Mouse (Mus musculus): ENCODE data around the gene Srebf2. TPM values are rescaled to one million over a fixed set of nuclear protein-coding genes. Genes with fewer than 3 reads are reported as not detected.

Srebf2 gene
- polyA plus RNA-seq, 1 experiment from 2014 or later, result 105 TPM

MicroRNAs encoded within 50 kb of the gene (microRNA counts, 519-probe panel; counts per million panel counts)
- microRNA mmu-miR-33, result 2,526 counts per million, percentile 45 among the panel's probes with 10 or more counts

Small RNA genes lying within 50 kb of the gene (microRNA-seq; reads per million reads assigned to microRNA genes)
- gene Mir33, result 56.3 reads per million, percentile 44 among the genes with 10 or more reads in this experiment

Other genes with a start within 250 kb of the Srebf2 start
- gene Polr3h, start 220.9 kb upstream of the Srebf2 start, polyA plus RNA-seq (2015; fragmentation: Nextera tagmentation; extraction: Ambion mirVana), result 64.5 and 65.1 TPM in 2 replicates
- 10.0 and 10.7 TPM in 2 replicates for gene Csdc2, start 210.4 kb upstream of the Srebf2 start, polyA plus RNA-seq (2015; fragmentation: Nextera tagmentation; extraction: Ambion mirVana)
- 37.7 and 41.7 TPM in 2 replicates for gene Pmm1, start 186.3 kb upstream of the Srebf2 start, polyA plus RNA-seq (2015; fragmentation: Nextera tagmentation; extraction: Ambion mirVana)
- not detected in 2 replicates for gene 1700029P11Rik, start 166.6 kb upstream of the Srebf2 start, polyA plus RNA-seq (2015; fragmentation: Nextera tagmentation; extraction: Ambion mirVana)
- 72.0 and 77.0 TPM in 2 replicates for gene Xrcc6, start 159.3 kb upstream of the Srebf2 start, polyA plus RNA-seq (2015; fragmentation: Nextera tagmentation; extraction: Ambion mirVana)
- 21.6 and 22.7 TPM in 2 replicates for gene Desi1, start 113.3 kb upstream of the Srebf2 start, polyA plus RNA-seq (2015; fragmentation: Nextera tagmentation; extraction: Ambion mirVana)
- 260 and 272 TPM in 2 replicates for gene Snu13, start 99.6 kb upstream of the Srebf2 start, polyA plus RNA-seq (2015; fragmentation: Nextera tagmentation; extraction: Ambion mirVana)
- gene 4930407I10Rik, start 88.0 kb upstream of the Srebf2 start, polyA plus RNA-seq (2015; fragmentation: Nextera tagmentation; extraction: Ambion mirVana), result not detected in 2 replicates
- not detected in 2 replicates for gene Mei1, start 77.2 kb upstream of the Srebf2 start, polyA plus RNA-seq (2015; fragmentation: Nextera tagmentation; extraction: Ambion mirVana)
- 16.9 and 17.1 TPM in 2 replicates for gene Ccdc134, start 19.3 kb upstream of the Srebf2 start, polyA plus RNA-seq (2015; fragmentation: Nextera tagmentation; extraction: Ambion mirVana)
- gene Shisa8, start 65.6 kb downstream of the Srebf2 start, polyA plus RNA-seq (2015; fragmentation: Nextera tagmentation; extraction: Ambion mirVana), result 0.52 and 0.55 TPM in 2 replicates
- gene Tnfrsf13c, start 77.2 kb downstream of the Srebf2 start, polyA plus RNA-seq (2015; fragmentation: Nextera tagmentation; extraction: Ambion mirVana), result not detected in 2 replicates
- gene Cenpm, start 97.6 kb downstream of the Srebf2 start, polyA plus RNA-seq (2015; fragmentation: Nextera tagmentation; extraction: Ambion mirVana), result 65.1 and 65.7 TPM in 2 replicates
- not detected in 2 replicates for gene 1500009C09Rik, start 105.2 kb downstream of the Srebf2 start, polyA plus RNA-seq (2015; fragmentation: Nextera tagmentation; extraction: Ambion mirVana)
- gene Sept3, start 127.7 kb downstream of the Srebf2 start, polyA plus RNA-seq (2015; fragmentation: Nextera tagmentation; extraction: Ambion mirVana), result 1.8 and 1.9 TPM in 2 replicates
- gene Wbp2nl, start 151.8 kb downstream of the Srebf2 start, polyA plus RNA-seq (2015; fragmentation: Nextera tagmentation; extraction: Ambion mirVana), result 0.25 and 0.38 TPM in 2 replicates
- 55.9 and 66.4 TPM in 2 replicates for gene Naga, start 191.7 kb downstream of the Srebf2 start, polyA plus RNA-seq (2015; fragmentation: Nextera tagmentation; extraction: Ambion mirVana)
- gene Pheta2, start 191.8 kb downstream of the Srebf2 start, polyA plus RNA-seq (2015; fragmentation: Nextera tagmentation; extraction: Ambion mirVana), result 14.1 and 15.6 TPM in 2 replicates
- 243 and 250 TPM in 2 replicates for gene Smdt1, start 191.8 kb downstream of the Srebf2 start, polyA plus RNA-seq (2015; fragmentation: Nextera tagmentation; extraction: Ambion mirVana)
- gene Ndufa6, start 207.1 kb downstream of the Srebf2 start, polyA plus RNA-seq (2015; fragmentation: Nextera tagmentation; extraction: Ambion mirVana), result 313 and 340 TPM in 2 replicates
- gene Cyp2d22, start 233.1 kb downstream of the Srebf2 start, polyA plus RNA-seq (2015; fragmentation: Nextera tagmentation; extraction: Ambion mirVana), result 9.7 and 12.7 TPM in 2 replicates
- gene Cyp2d11, start 246.8 kb downstream of the Srebf2 start, polyA plus RNA-seq (2015; fragmentation: Nextera tagmentation; extraction: Ambion mirVana), result not detected in 2 replicates